Mouse (Mus musculus) brain, embryonic 14.5 days (tissue): ENCODE data around the gene Wapl. TPM values are rescaled to one million over a fixed set of nuclear protein-coding genes. Genes with fewer than 3 reads are reported as not detected.

Experiments
- DNase-seq: peaks from one replicate; pipeline ENCODE4 v3.0.0-alpha.2; 2011; ENCODE audit warnings: low read depth
- CTCF ChIP-seq: fragments of 200-500 bp; IDR thresholded peaks from 2 replicates; pipeline ENCODE4 v1.5.1; 2012; ENCODE audit warnings: inconsistent platforms, mild to moderate bottlenecking, moderate library complexity, borderline replicate concordance; ENCODE audit not compliant: insufficient read depth, insufficient read length; ENCODE audit errors: extremely low read depth
- POLR2A ChIP-seq: fragments of 200-500 bp; IDR thresholded peaks from 2 replicates; pipeline ENCODE4 v1.6.1; 2012; ENCODE audit warnings: mild to moderate bottlenecking, inconsistent platforms, borderline replicate concordance; ENCODE audit not compliant: poor library complexity, insufficient read depth, insufficient read length, severe bottlenecking; ENCODE audit errors: extremely low read depth
- polyA plus RNA-seq: library from polyadenylated mRNA; depleted of rRNA; stranded (reverse); fragments of >200 nt; gene quantifications from 2 replicates; pipeline ENCODE4 v1.2.3, GENCODE M21; 2012

Gene Wapl
- polyA plus RNA-seq, 1 experiment: 19.9 TPM

- TF ChIP-seq CTCF: no peak
- TF ChIP-seq POLR2A: no peak
- DNase-seq: no peak
These were observed 44.4 kb downstream of the Wapl start for GRCm38 (mm10) chr14:34718150-34718549.

- no peak for TF ChIP-seq POLR2A
- DNase-seq: no peak
These were observed 54.0 kb downstream of the Wapl start for GRCm38 (mm10) chr14:34727709-34728108.

GRCm38 (mm10) chr14:34735405-34735804 is 61.7 kb downstream of the Wapl start:
- no peak for DNase-seq
- no peak for TF ChIP-seq POLR2A
- TF ChIP-seq CTCF: no peak

GRCm38 (mm10) chr14:34745401-34745800 is 71.7 kb downstream of the Wapl start:
- no peak for DNase-seq
- TF ChIP-seq CTCF: no peak
- TF ChIP-seq POLR2A: no peak

- TF ChIP-seq POLR2A (no peak), CTCF (no peak)
- DNase-seq: no peak
These were observed 82.0 kb downstream of the Wapl start for GRCm38 (mm10) chr14:34755731-34756130.

GRCm38 (mm10) chr14:34759938-34760337 is 86.2 kb downstream of the Wapl start:
- no peak for DNase-seq
- TF ChIP-seq POLR2A: no peak
- TF ChIP-seq CTCF: no peak

- no peak for TF ChIP-seq CTCF
- TF ChIP-seq POLR2A: no peak
- no peak for DNase-seq
These were observed 87.6 kb downstream of the Wapl start for GRCm38 (mm10) chr14:34761082-34761959.

GRCm38 (mm10) chr14:34762682-34763081 is 89.0 kb downstream of the Wapl start:
- DNase-seq: no peak
- TF ChIP-seq POLR2A: no peak
- TF ChIP-seq CTCF: no peak

- DNase-seq: peak; percentile 11
- TF ChIP-seq CTCF (no peak), POLR2A (no peak)
These were observed 90.2 kb downstream of the Wapl start for GRCm38 (mm10) chr14:34763771-34764539.

GRCm38 (mm10) chr14:34764908-34765307 is 91.2 kb downstream of the Wapl start:
- DNase-seq: no peak
- TF ChIP-seq CTCF: no peak
- no peak for TF ChIP-seq POLR2A

GRCm38 (mm10) chr14:34765380-34765779 is 91.7 kb downstream of the Wapl start:
- TF ChIP-seq POLR2A: no peak
- no peak for TF ChIP-seq CTCF

GRCm38 (mm10) chr14:34766181-34766580 is 92.5 kb downstream of the Wapl start:
- no peak for DNase-seq

More at GRCm38 (mm10) chr14:34765380-34765779, 91.7 kb downstream of the Wapl start:
- DNase-seq: no peak

GRCm38 (mm10) chr14:34768373-34768772 is 94.6 kb downstream of the Wapl start:
- TF ChIP-seq CTCF: no peak
- TF ChIP-seq POLR2A: no peak
- DNase-seq: peak; percentile 69

More at GRCm38 (mm10) chr14:34766181-34766580, 92.5 kb downstream of the Wapl start:
- TF ChIP-seq POLR2A (no peak), CTCF (no peak)

- TF ChIP-seq CTCF (peak; percentile 88), POLR2A (no peak)
- DNase-seq: peak; percentile 82
These were observed 95.4 kb downstream of the Wapl start for GRCm38 (mm10) chr14:34769021-34769566.
